Mouse (Mus musculus): ENCODE results near the gene Vwa1. TPM values are rescaled to one million over a fixed set of nuclear protein-coding genes. Genes with fewer than 3 reads are reported as not detected.

Vwa1 gene
- total RNA-seq, 2 experiments from 2014 or later, result 3.8 to 12.3 TPM

Small RNA genes within 50 kb of the gene (microRNA-seq; reads per million reads assigned to microRNA genes)
- 0 reads per million in 2 experiments for gene Gm27743 (ENCODE audit: borderline number of aligned reads in 2 of 2)

Other genes starting within 250 kb of the Vwa1 start
- 100 to 1,000 TPM; 160 to 313 TPM for gene Nadk, start 212.3 kb downstream of the Vwa1 start, total RNA-seq (2021)
- gene Slc35e2, start 173.3 kb downstream of the Vwa1 start, total RNA-seq (2021), result 10 to 100 TPM; 28.6 to 35.7 TPM
- gene Cdk11b, start 149.8 kb downstream of the Vwa1 start, total RNA-seq (2021), result 10 to 100 TPM; 56.8 to 62.0 TPM
- gene Gm10563, start 129.3 kb downstream of the Vwa1 start, total RNA-seq (2021), result not detected
- gene Mmp23, start 121.3 kb downstream of the Vwa1 start, total RNA-seq (2021), result 10 to 100 TPM in 1 of 2 experiments, 1 to 10 TPM in 1; 5.6 to 12.8 TPM
- gene Mib2, start 105.5 kb downstream of the Vwa1 start, total RNA-seq (2021), result 10 to 100 TPM; 57.1 to 59.7 TPM
- gene Fndc10, start 80.4 kb downstream of the Vwa1 start, total RNA-seq (2021), result 10 to 100 TPM; 31.5 to 48.1 TPM
- 100 to 1,000 TPM in 1 of 2 experiments, 10 to 100 TPM in 1; 92.0 to 105 TPM for gene Ssu72, start 69.9 kb downstream of the Vwa1 start, total RNA-seq (2021)
- gene Tmem240, start 39.9 kb downstream of the Vwa1 start, total RNA-seq (2021), result under 1 TPM; 0.48 to 0.89 TPM
- gene Atad3a, start 13.6 kb downstream of the Vwa1 start, total RNA-seq (2021), result 10 to 100 TPM; 96.2 to 99.8 TPM
- gene Tmem88b, start 11.2 kb upstream of the Vwa1 start, total RNA-seq (2021), result under 1 TPM; 0.56 to 0.70 TPM
- gene Ankrd65, start 15.7 kb upstream of the Vwa1 start, total RNA-seq (2021), result not detected
- gene Mrpl20, start 28.2 kb upstream of the Vwa1 start, total RNA-seq (2021), result 100 to 1,000 TPM; 143 to 148 TPM
- 100 to 1,000 TPM; 112 to 146 TPM for gene Ccnl2, start 37.8 kb upstream of the Vwa1 start, total RNA-seq (2021)
- gene Aurkaip1, start 56.6 kb upstream of the Vwa1 start, total RNA-seq (2021), result 100 to 1,000 TPM; 142 to 164 TPM
- gene Mxra8, start 65.0 kb upstream of the Vwa1 start, total RNA-seq (2021), result 10 to 100 TPM; 40.0 to 43.1 TPM
- 10 to 100 TPM; 62.3 to 87.0 TPM for gene Dvl1, start 72.7 kb upstream of the Vwa1 start, total RNA-seq (2021)
- gene Tas1r3, start 88.7 kb upstream of the Vwa1 start, total RNA-seq (2021), result under 1 TPM; 0.27 to 0.42 TPM
- gene Cptp, start 94.7 kb upstream of the Vwa1 start, total RNA-seq (2021), result 10 to 100 TPM; 16.9 to 17.5 TPM
- gene Ints11, start 94.8 kb upstream of the Vwa1 start, total RNA-seq (2021), result 10 to 100 TPM; 26.4 to 29.7 TPM
- 10 to 100 TPM; 28.1 to 32.8 TPM for gene Pusl1, start 117.1 kb upstream of the Vwa1 start, total RNA-seq (2021)
- 10 to 100 TPM; 17.2 to 19.3 TPM for gene Acap3, start 117.1 kb upstream of the Vwa1 start, total RNA-seq (2021)
- 10 to 100 TPM; 75.5 to 85.8 TPM for gene Ube2j2, start 169.1 kb upstream of the Vwa1 start, total RNA-seq (2021)
- gene C1qtnf12, start 187.6 kb upstream of the Vwa1 start, total RNA-seq (2021), result 10 to 100 TPM; 69.5 to 94.3 TPM
- gene B3galt6, start 218.0 kb upstream of the Vwa1 start, total RNA-seq (2021), result 1 to 10 TPM; 5.9 to 6.1 TPM
- 100 to 1,000 TPM; 227 to 290 TPM for gene Sdf4, start 218.2 kb upstream of the Vwa1 start, total RNA-seq (2021)
- under 1 TPM; 0.29 to 0.66 TPM for gene Tnfrsf4, start 239.1 kb upstream of the Vwa1 start, total RNA-seq (2021)